Mouse (Mus musculus): ENCODE data around the gene Wdhd1. TPM values are rescaled to one million over a fixed set of nuclear protein-coding genes. Genes with fewer than 3 reads are reported as not detected.

Gene Wdhd1
- polyA plus RNA-seq, 1 experiment from 2014 or later: 13.4 TPM

Other genes starting within 250 kb of the Wdhd1 start
- 4.9 and 5.9 TPM in 2 replicates for gene Gch1, start 87.4 kb downstream of the Wdhd1 start, polyA plus RNA-seq (2015; fragmentation: Nextera tagmentation; extraction: Ambion mirVana)
- gene Socs4, start 74 bp upstream of the Wdhd1 start, polyA plus RNA-seq (2015; fragmentation: Nextera tagmentation; extraction: Ambion mirVana): 2.3 and 2.4 TPM in 2 replicates
- 43.2 and 47.6 TPM in 2 replicates for gene Mapk1ip1l, start 21.4 kb upstream of the Wdhd1 start, polyA plus RNA-seq (2015; fragmentation: Nextera tagmentation; extraction: Ambion mirVana)
- gene Lgals3, start 90.9 kb upstream of the Wdhd1 start, polyA plus RNA-seq (2015; fragmentation: Nextera tagmentation; extraction: Ambion mirVana): 2.9 and 7.0 TPM in 2 replicates
- 8.4 and 10.0 TPM in 2 replicates for gene Dlgap5, start 141.6 kb upstream of the Wdhd1 start, polyA plus RNA-seq (2015; fragmentation: Nextera tagmentation; extraction: Ambion mirVana)
- gene Fbxo34, start 173.6 kb upstream of the Wdhd1 start, polyA plus RNA-seq (2015; fragmentation: Nextera tagmentation; extraction: Ambion mirVana): 29.1 and 31.4 TPM in 2 replicates

Measured in hindbrain, embryonic 15.5 days (tissue).